In genomic region chr2:158146971-158147370, GRCm38 (mm10) we compare ENCODE assay signal across 8 mouse cellular contexts.
"Had no signal": no experiment of that assay in that cellular context is flagged by ENCODE, and none has a peak within 500 bp of the region (broad histone marks: within the 10 kb centered on the region; RNA-seq: fewer than 3 reads in every experiment).

No protein-coding gene starts in this region.

- H3K27ac ChIP-seq: embryonic facial prominence, embryonic 12.5 days; embryonic facial prominence, embryonic 13.5 days; embryonic facial prominence, embryonic 15.5 days; forebrain, embryonic 12.5 days; forebrain, embryonic 15.5 days had no signal

- H3K9ac ChIP-seq: forebrain, postnatal 0 days had no signal

- H3K36me3 ChIP-seq: embryonic facial prominence, embryonic 10.5 days; embryonic facial prominence, embryonic 12.5 days; embryonic facial prominence, embryonic 13.5 days; embryonic facial prominence, embryonic 15.5 days; forebrain, embryonic 10.5 days; forebrain, embryonic 12.5 days; forebrain, embryonic 15.5 days had no signal

- H3K9me3 ChIP-seq: embryonic facial prominence, embryonic 13.5 days; embryonic facial prominence, embryonic 15.5 days; forebrain, embryonic 12.5 days; forebrain, embryonic 15.5 days had no signal
